18 mouse cellular contexts compared by ENCODE assay signal in genomic region chr7:54645314-54645713, GRCm38 (mm10).
"Had no signal": no experiment of that assay in that cellular context is flagged by ENCODE, and none has a peak within 500 bp of the region (broad histone marks: within the 10 kb centered on the region; RNA-seq: fewer than 3 reads in every experiment).

No protein-coding gene starts in this region.

- H3K27me3 ChIP-seq: midbrain, embryonic 12.5 days; neural tube, embryonic 13.5 days; neural tube, embryonic 15.5 days had no signal

- DNase-seq: lung, adult 18-20 months; lung, embryonic 14.5 days; lung, postnatal 10 days; lung, postnatal 4 days; midbrain, embryonic 14.5 days; retina, postnatal 1 day; right cerebral cortex, adult 18-20 months; right cerebral cortex, postnatal 25 days; right cerebral cortex, postnatal 4 days; spleen, adult 18-20 months; thymus, adult 18-20 months; thymus, postnatal 14 days; thymus, postnatal 36 days had no signal

- H3K36me3 ChIP-seq: midbrain, embryonic 10.5 days; midbrain, embryonic 12.5 days; neural tube, embryonic 13.5 days; neural tube, embryonic 15.5 days had no signal

- H3K9me3 ChIP-seq: midbrain, embryonic 10.5 days; midbrain, embryonic 12.5 days; neural tube, embryonic 13.5 days; neural tube, embryonic 15.5 days had no signal

- H3K9ac ChIP-seq: lung, embryonic 14.5 days; midbrain, embryonic 12.5 days; neural tube, embryonic 13.5 days; neural tube, embryonic 15.5 days had no signal

- H3K27ac ChIP-seq: midbrain, embryonic 10.5 days; midbrain, embryonic 12.5 days; neural tube, embryonic 13.5 days; neural tube, embryonic 15.5 days had no signal

- H3K4me3 ChIP-seq: midbrain, embryonic 10.5 days; midbrain, embryonic 12.5 days; myocyte; neural tube, embryonic 13.5 days; neural tube, embryonic 15.5 days had no signal
